Mouse (Mus musculus): ENCODE measurements around the gene Pdss2.
"Not testable (repeated sequence)": the region's sequence is repeated elsewhere in the genome, so short reads cannot be mapped to it uniquely, and the experiment has no call there.

The Pdss2 gene

GRCm38 (mm10) chr10:43375286-43375685 lies 154.0 kb downstream of the Pdss2 start:
- no peak for DNase-seq (ENCODE audit: low read depth, low spot score)

GRCm38 (mm10) chr10:43376749-43377148 lies 155.5 kb downstream of the Pdss2 start:
- DNase-seq (ENCODE audit: low read depth, low spot score): no peak

- DNase-seq (ENCODE audit: low read depth, low spot score): no peak
These were observed 157.0 kb downstream of the Pdss2 start for GRCm38 (mm10) chr10:43378279-43378678.

GRCm38 (mm10) chr10:43378732-43379644 lies 157.7 kb downstream of the Pdss2 start:
- no peak for DNase-seq (ENCODE audit: low read depth, low spot score)

- no peak for DNase-seq (ENCODE audit: low read depth, low spot score)
These were observed 161.4 kb downstream of the Pdss2 start for GRCm38 (mm10) chr10:43382660-43383059.

- DNase-seq (ENCODE audit: low read depth, low spot score): no peak
These were observed 163.3 kb downstream of the Pdss2 start for GRCm38 (mm10) chr10:43384623-43385022.

- DNase-seq (ENCODE audit: low read depth, low spot score): no peak
These were observed 171.6 kb downstream of the Pdss2 start for GRCm38 (mm10) chr10:43392921-43393320.

- no peak for DNase-seq (ENCODE audit: low read depth, low spot score)
These were observed 172.5 kb downstream of the Pdss2 start for GRCm38 (mm10) chr10:43393818-43394217.

GRCm38 (mm10) chr10:43395824-43396223 lies 174.5 kb downstream of the Pdss2 start:
- no peak for DNase-seq (ENCODE audit: low read depth, low spot score)

- DNase-seq (ENCODE audit: low read depth, low spot score): no peak
These were observed 178.5 kb downstream of the Pdss2 start for GRCm38 (mm10) chr10:43399596-43400316.

GRCm38 (mm10) chr10:43406107-43406506 lies 184.8 kb downstream of the Pdss2 start:
- DNase-seq (ENCODE audit: low read depth, low spot score): no peak

GRCm38 (mm10) chr10:43406885-43407284 lies 185.6 kb downstream of the Pdss2 start:
- DNase-seq (ENCODE audit: low read depth, low spot score): no peak

GRCm38 (mm10) chr10:43409506-43410230 lies 188.4 kb downstream of the Pdss2 start:
- no peak for DNase-seq (ENCODE audit: low read depth, low spot score)

GRCm38 (mm10) chr10:43411164-43411563 lies 189.9 kb downstream of the Pdss2 start:
- not testable (repeated sequence) for DNase-seq (ENCODE audit: low read depth, low spot score)

- DNase-seq (ENCODE audit: low read depth, low spot score): no peak
These were observed 196.1 kb downstream of the Pdss2 start for GRCm38 (mm10) chr10:43417346-43417745.

- peak; percentile 39 for DNase-seq (ENCODE audit: low read depth, low spot score)
These were observed 199.6 kb downstream of the Pdss2 start for GRCm38 (mm10) chr10:43420660-43421413.

GRCm38 (mm10) chr10:43422061-43422770 lies 200.9 kb downstream of the Pdss2 start:
- no peak for DNase-seq (ENCODE audit: low read depth, low spot score)

GRCm38 (mm10) chr10:43424545-43424944 lies 203.3 kb downstream of the Pdss2 start:
- DNase-seq (ENCODE audit: low read depth, low spot score): no peak

- DNase-seq (ENCODE audit: low read depth, low spot score): no peak
These were observed 209.3 kb downstream of the Pdss2 start for GRCm38 (mm10) chr10:43430606-43431005.

GRCm38 (mm10) chr10:43434326-43434725 lies 213.0 kb downstream of the Pdss2 start:
- no peak for DNase-seq (ENCODE audit: low read depth, low spot score)

GRCm38 (mm10) chr10:43435757-43436156 lies 214.5 kb downstream of the Pdss2 start:
- no peak for DNase-seq (ENCODE audit: low read depth, low spot score)
